In genomic region chr19:26605438-26606320, GRCm38 (mm10) we compare ENCODE assay signal across 8 mouse cellular contexts. TPM values are rescaled to one million over a fixed set of nuclear protein-coding genes. Genes with fewer than 3 reads are reported as not detected.
A peak's percentile ranks its signal among the peaks of the same experiment; 100 is the strongest.
DNase-seq lines count a peak whose midpoint lies in the region; ATAC-seq and TF ChIP-seq lines count a peak whose summit lies in the region.

No protein-coding gene starts in this region.

- H3K4me1 ChIP-seq in forebrain, embryonic 13.5 days: peaks cover 34% of the 10 kb centered on the region
- H3K4me1 ChIP-seq in lung, embryonic 14.5 days (ENCODE audit: insufficient read depth): peaks cover 5% of the 10 kb centered on the region

- no peak for ATAC-seq in forebrain, embryonic 13.5 days
- peak; percentile 2; the same call in 1 of the 2 replicates for ATAC-seq in lung, embryonic 14.5 days (ENCODE audit: insufficient read depth)

- no peaks in the 10 kb centered on the region for H3K36me3 ChIP-seq in C2C12 (ENCODE audit: control insufficient read depth, insufficient read depth)
- no peaks in the 10 kb centered on the region for H3K36me3 ChIP-seq in forebrain, embryonic 13.5 days (ENCODE audit: poor library complexity, severe bottlenecking)
- H3K36me3 ChIP-seq in lung, embryonic 14.5 days (ENCODE audit: insufficient read depth): no peaks in the 10 kb centered on the region

- peak overlapping the region; percentile 21 for H3K4me3 ChIP-seq in C2C12 (ENCODE audit: insufficient read depth, poor library complexity, severe bottlenecking)
- peak overlapping the region; percentile 75 for H3K4me3 ChIP-seq in forebrain, embryonic 13.5 days
- H3K4me3 ChIP-seq in lung, embryonic 14.5 days (ENCODE audit: low read depth, low read length): peak overlapping the region; percentile 72

- no peak overlapping the region for H3ac ChIP-seq in C2C12 (ENCODE audit: control insufficient read depth, insufficient read length, low read depth)

- H3K79me3 ChIP-seq in C2C12 (ENCODE audit: low read depth): no peaks in the 10 kb centered on the region

- H3K27ac ChIP-seq in forebrain, embryonic 13.5 days: peak overlapping the region; percentile 92
- peak overlapping the region; percentile 66; the same call in 1 of the 2 replicates for H3K27ac ChIP-seq in lung, embryonic 14.5 days (ENCODE audit: low read depth)

- intact Hi-C loops in heart, postnatal 25 days (cut with DNase I): loop anchor here (5.0 kb wide), 2 partner anchors 37 to 822 kb away; partner anchors contain the start of gene Pum3

- no peaks in the 10 kb centered on the region for H3K9me3 ChIP-seq in forebrain, embryonic 13.5 days (replicated peaks)
- H3K9me3 ChIP-seq in lung, embryonic 14.5 days (ENCODE audit: low read depth, low read length): no peaks in the 10 kb centered on the region

- no peak for TF ChIP-seq CTCF in C2C12 (IDR thresholded peaks at IDR 0.05; ENCODE audit: control insufficient read depth, insufficient read depth, insufficient read length)
- TF ChIP-seq CTCF in lung, embryonic 14.5 days (IDR thresholded peaks at IDR 0.05; ENCODE audit: low read depth): no peak

- peak overlapping the region; percentile 100 for H3K4me2 ChIP-seq in forebrain, embryonic 13.5 days
- H3K4me2 ChIP-seq in lung, embryonic 14.5 days: peak overlapping the region; percentile 94

- peak overlapping the region; percentile 74 for H3K9ac ChIP-seq in forebrain, embryonic 13.5 days
- H3K9ac ChIP-seq in lung, embryonic 14.5 days: peak overlapping the region; percentile 67

- 1% methylated on average over 44 of the region's 44 CpGs for WGBS in forebrain, embryonic 13.5 days
- WGBS in lung, embryonic 14.5 days: under 1% methylated on average over 40 of the region's 44 CpGs

- H3K79me2 ChIP-seq in C2C12 (ENCODE audit: control insufficient read depth, insufficient read depth): no peaks in the 10 kb centered on the region

- DNase-seq in adrenal gland, postnatal 36 days: peak; percentile 68 to 78
- peak; percentile 38 for DNase-seq in heart, postnatal 25 days (ENCODE audit: low spot score)
- DNase-seq in layer of hippocampus, adult 8-10 months (ENCODE audit: low spot score in 2 of 2): peak; percentile 47 to 50
- peak; percentile 66 for DNase-seq in lung, embryonic 14.5 days
- peak; percentile 56 for DNase-seq in ovary, postnatal 36 days (ENCODE audit: low spot score)
- DNase-seq in thymus, postnatal 14 days: peak; percentile 61

- peaks cover 29% of the 10 kb centered on the region for H3K27me3 ChIP-seq in C2C12 (ENCODE audit: control insufficient read depth, insufficient read depth, insufficient read length)
- H3K27me3 ChIP-seq in forebrain, embryonic 13.5 days: peaks cover 32% of the 10 kb centered on the region
- no peaks in the 10 kb centered on the region for H3K27me3 ChIP-seq in lung, embryonic 14.5 days (ENCODE audit: insufficient read depth, low read length)

TF ChIP-seq in C2C12, 6 proteins besides CTCF, POLR2A, EP300 and RAD21:
- TF ChIP-seq MYOD1 (IDR thresholded peaks at IDR 0.05; ENCODE audit: control insufficient read depth, insufficient read length, low read depth) (no peak), USF1 (IDR thresholded peaks at IDR 0.05; ENCODE audit: low read depth) (no peak), FOSL1 (IDR thresholded peaks at IDR 0.05; ENCODE audit: insufficient read depth, low read length, poor library complexity, severe bottlenecking) (no peak), MYOG (IDR thresholded peaks at IDR 0.05; ENCODE audit: control insufficient read depth, extremely low read depth, insufficient read length) (no peak), MAX (IDR thresholded peaks at IDR 0.05) (no peak), CEBPB (IDR thresholded peaks at IDR 0.05; ENCODE audit: low read depth) (no peak)
TF ChIP-seq in C2C12: peak in this region for 0.

RNA-seq across cellular contexts. Expression of gene Smarca2, which starts 0.8 kb away (rescaled TPM):
- 2.1 TPM for polyA plus RNA-seq in C2C12 (2012; fragmentation: generic; extraction: Trizol)
- total RNA-seq in adrenal gland, postnatal 36 days (2021): 10 to 100 TPM; 60.9 to 99.6 TPM
- polyA plus RNA-seq in forebrain, embryonic 13.5 days (2015; fragmentation: Nextera tagmentation; extraction: Ambion mirVana): 83.4 and 84.5 TPM in 2 replicates
- 10 to 100 TPM; 57.0 to 57.4 TPM for total RNA-seq in heart, postnatal 25 days (2021)
- 100 to 1,000 TPM; 198 to 256 (median 233) TPM for total RNA-seq in layer of hippocampus, adult 8-10 months (2022)
- polyA plus RNA-seq in lung, embryonic 14.5 days (2014; fragmentation: Nextera tagmentation; extraction: Ambion mirVana): 45.6 and 48.2 TPM in 2 replicates

Comparison
In these comparisons a context has a peak if more than half of its experiments do, and no peak if none do; other contexts are left out.
1. H3K4me3 ChIP-seq: peak in every context shown above with its lines; median percentile 75 in forebrain, embryonic 13.5 days; 72 in lung, embryonic 14.5 days; 21 in C2C12.